Mouse (Mus musculus): Measurements from ENCODE around the gene Egfr. TPM values are rescaled to one million over a fixed set of nuclear protein-coding genes. Genes with fewer than 3 reads are reported as not detected.

Egfr gene
- total RNA-seq (2021), result 10 to 100 TPM; 15.1 to 18.4 TPM

DNA sequence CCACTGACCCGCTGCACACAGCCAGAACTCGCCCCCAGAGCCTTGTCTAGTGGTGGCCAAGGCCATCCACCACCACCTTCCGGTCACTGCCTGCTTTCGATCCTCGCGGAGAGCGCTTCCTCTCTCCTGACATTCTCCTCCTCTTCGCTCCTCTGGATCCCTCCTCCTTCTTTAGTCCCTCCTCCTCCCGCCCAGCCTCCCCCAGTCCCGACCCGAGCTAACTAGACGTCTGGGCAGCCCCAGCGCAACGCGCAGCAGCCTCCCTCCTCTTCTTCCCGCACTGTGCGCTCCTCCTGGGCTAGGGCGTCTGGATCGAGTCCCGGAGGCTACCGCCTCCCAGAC is at the start of gene Egfr:
Gene Egfr, plus strand, starts transcription at position 197 of the 342 bp plus-strand sequence.
- DNase-seq (ENCODE audit: extremely low spot score in 1 of 2, low spot score in 1 of 2), result peak in 1 of 2 experiments; percentile 29

GRCm38 (mm10) chr11:16703221-16703620 is 48.8 kb upstream of the Egfr start:
- no peak for DNase-seq (ENCODE audit: extremely low spot score in 1 of 2, low spot score in 1 of 2)

- no peak for DNase-seq (ENCODE audit: extremely low spot score in 1 of 2, low spot score in 1 of 2)
Observed at GRCm38 (mm10) chr11:16735083-16735644, 16.8 kb upstream of the Egfr start.

- DNase-seq (ENCODE audit: extremely low spot score in 1 of 2, low spot score in 1 of 2), result no peak
Observed at GRCm38 (mm10) chr11:16737323-16737722, 14.7 kb upstream of the Egfr start.

DNA sequence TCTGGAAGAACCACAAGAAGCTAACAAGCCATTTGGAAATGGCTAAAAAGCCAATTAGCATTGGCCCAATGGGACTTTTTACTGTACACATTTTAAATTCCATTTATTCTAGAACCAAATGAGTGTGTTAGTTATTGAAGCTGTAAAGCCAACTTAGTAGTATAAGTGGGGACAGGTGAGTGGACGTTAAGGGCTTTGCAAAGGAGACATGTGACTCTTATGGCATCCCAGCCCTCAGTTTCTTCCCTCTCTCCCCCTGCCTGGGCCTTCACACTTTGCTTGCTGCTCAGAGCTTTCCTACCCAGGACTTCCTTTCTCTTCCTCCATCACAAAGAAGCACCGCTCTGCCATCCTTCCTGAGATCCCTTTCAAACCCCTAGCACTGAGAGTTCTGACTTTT is 13.3 kb upstream of the Egfr start:
- no peak for DNase-seq (ENCODE audit: extremely low spot score in 1 of 2, low spot score in 1 of 2)

GRCm38 (mm10) chr11:16739155-16739554 is 12.8 kb upstream of the Egfr start:
- no peak for DNase-seq (ENCODE audit: extremely low spot score in 1 of 2, low spot score in 1 of 2)

DNA sequence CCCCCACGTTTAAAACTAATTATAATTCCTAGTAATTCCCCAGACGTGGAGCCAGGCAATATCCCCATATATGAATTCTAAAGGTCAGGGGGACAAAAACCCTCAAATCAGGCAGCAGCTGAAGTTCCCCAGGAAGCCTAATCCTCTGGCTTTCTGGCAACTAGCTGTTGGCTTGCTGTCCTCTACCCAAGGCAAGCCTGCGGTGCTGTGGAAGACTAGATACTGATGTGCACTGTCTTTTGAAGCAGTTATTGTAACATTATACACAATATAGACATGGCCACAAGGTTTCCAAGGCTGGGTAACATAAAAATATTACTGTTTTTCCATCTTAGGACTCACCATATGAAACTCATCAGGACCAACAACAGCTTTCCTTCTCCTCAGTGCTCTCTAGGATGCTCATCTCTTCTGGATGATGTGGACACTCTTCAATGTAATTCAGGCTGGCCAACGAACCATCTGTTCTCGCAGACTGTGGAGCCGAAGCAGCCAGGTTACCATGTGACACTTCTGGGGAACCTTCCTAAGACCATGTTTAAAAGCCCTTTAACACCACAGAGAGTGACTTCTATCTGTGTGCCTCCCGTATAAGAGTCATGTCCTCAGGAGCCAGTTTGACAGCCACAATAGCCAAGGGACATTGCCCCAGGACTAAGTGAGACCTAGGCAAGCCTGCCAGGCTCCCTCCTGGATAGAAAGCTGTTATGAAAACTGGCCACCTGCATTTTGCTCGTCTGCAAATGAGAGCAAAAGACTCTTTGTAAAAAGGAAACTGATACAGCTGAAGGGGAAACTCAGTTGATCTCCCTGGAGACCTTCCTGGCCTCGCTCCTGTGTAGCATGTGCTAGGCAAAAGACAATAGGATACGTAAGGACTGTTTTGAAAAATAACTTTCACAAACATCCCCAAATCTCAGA is 11.1 kb upstream of the Egfr start:
- DNase-seq (ENCODE audit: extremely low spot score in 1 of 2, low spot score in 1 of 2), result no peak

GRCm38 (mm10) chr11:16742251-16742650 is 9.8 kb upstream of the Egfr start:
- DNase-seq (ENCODE audit: extremely low spot score in 1 of 2, low spot score in 1 of 2), result no peak

GRCm38 (mm10) chr11:16742821-16743220 is 9.2 kb upstream of the Egfr start:
- DNase-seq (ENCODE audit: extremely low spot score in 1 of 2, low spot score in 1 of 2), result no peak

DNA sequence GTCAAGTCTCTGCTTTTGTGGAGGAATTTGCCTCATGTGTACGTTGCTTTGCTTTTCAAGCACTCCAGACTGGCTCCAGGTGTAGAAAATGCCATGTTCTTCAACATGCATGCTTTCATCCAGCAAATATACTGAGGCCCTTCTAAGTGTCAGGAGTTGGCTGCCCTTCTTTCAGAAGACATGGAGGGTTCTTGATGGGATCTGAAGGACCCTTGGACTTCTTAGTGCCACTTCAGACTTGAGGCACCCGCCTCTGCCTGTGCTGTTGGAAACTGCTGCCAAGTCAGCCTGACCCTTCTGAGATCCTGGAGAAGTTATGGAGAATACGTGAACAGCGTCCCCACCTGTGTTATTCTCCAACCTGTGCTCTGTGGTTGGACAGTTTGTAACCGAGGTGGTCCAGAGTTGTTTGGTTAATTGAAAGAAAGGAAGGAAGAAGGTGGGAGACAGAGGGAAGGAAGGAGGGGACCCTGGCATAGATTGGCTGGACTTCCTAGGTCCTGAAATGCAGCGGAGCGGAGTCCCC is 483 bp upstream of the Egfr start:
- no peak for DNase-seq (ENCODE audit: extremely low spot score in 1 of 2, low spot score in 1 of 2)

- no peak for DNase-seq (ENCODE audit: extremely low spot score in 1 of 2, low spot score in 1 of 2)
Observed at GRCm38 (mm10) chr11:16752349-16753153, 548 bp downstream of the Egfr start.

DNA sequence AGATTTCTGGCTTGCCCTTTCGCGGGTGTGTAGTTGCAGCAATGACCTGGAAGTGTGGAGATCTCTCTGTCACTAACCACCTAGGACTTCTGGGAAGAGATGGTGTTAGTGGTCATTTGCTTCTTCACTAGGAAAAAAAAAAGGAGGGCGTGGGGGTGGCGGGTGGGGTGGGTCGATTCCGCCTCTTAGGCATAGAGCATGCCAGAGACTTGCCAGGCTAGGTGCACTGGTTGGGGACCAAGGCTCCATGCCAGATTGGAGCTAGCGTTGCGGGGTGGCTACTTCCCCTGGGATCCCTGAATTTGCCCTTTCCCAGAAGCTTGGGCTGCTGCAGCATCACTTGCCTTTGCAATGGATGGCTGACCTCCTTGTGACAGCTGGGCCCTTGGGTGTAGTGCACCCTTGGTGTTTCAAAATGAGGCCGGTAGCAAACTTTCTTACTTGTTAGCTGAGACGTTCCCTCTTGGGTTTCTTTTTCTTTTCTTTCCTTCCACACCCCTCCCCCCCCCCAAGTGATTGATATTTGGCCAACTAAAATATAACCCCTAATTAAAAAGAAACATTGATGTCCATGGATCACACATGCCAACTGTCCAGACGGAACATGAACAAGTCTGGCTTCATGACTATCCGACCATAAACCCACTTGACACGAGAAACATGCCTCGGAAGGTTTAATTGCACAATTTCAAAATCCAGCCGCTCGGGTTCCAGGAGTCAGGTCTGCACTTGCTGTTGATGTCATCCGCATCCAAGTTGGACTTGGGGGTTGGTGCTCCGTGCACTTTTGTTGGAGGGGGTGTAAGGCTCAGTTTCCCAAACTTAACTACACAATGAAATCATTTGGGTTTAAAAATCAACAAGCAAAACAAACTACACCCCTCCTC is 1.4 kb downstream of the Egfr start:
- DNase-seq (ENCODE audit: extremely low spot score in 1 of 2, low spot score in 1 of 2), result no peak

- no peak for DNase-seq (ENCODE audit: extremely low spot score in 1 of 2, low spot score in 1 of 2)
Observed at GRCm38 (mm10) chr11:16759930-16760329, 7.9 kb downstream of the Egfr start.

- no peak for DNase-seq (ENCODE audit: extremely low spot score in 1 of 2, low spot score in 1 of 2)
Observed at GRCm38 (mm10) chr11:16761184-16761583, 9.2 kb downstream of the Egfr start.

DNA sequence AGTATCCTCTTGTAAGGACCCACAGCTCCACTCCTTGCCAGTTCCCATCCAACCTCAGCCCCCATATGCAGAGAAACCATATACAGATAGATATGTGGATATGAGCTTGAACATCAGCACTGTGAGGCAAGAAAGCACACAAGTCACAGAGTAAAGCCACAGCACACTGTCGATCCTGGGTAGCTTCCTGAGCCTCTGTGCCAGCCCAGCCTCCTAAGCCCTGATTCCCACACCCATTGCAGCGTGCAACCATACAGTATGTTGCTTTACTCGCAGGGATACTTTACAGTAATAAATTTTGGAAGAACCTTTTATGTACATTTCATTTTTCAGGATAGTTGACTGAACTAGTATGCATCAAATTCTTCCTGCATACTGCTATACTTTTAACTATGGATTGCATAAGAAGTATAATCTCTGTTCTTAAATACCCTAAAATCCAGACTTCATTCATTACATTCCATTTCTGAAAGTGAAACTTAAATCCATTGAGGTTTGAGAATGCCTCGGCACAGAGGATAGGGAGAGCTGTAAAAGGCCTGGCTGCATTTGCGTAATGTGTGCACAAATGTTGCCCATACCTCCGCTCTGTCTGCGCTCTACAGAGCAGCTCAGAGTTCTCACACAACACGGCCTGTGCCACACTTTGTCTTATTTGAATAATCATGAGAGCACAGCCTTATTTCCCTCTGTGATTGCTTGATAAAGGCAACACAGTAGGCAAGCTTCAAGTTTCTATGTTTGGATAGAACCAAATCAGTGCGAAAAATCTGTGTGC is 14.2 kb downstream of the Egfr start:
- DNase-seq (ENCODE audit: extremely low spot score in 1 of 2, low spot score in 1 of 2), result no peak

DNA sequence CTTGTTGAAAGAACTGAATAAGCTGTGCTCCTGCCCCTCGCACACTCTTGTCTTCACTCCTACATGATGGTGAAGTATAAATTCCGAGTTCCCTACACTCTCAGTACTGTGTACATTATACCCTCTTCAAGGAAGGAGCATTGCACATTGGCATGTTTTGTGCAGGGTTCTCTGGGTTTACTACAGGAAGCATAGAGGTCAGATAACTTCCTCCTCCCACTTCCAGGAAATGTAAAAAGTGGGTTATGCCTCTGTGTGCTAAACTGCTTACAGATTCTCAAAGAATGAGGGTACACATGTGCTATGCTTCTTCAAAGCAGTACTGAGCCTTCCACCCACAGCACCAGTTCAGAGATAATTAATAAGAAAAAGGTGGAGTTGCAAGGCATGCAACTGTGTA is 16.0 kb downstream of the Egfr start:
- DNase-seq (ENCODE audit: extremely low spot score in 1 of 2, low spot score in 1 of 2), result no peak

GRCm38 (mm10) chr11:16769276-16769675 is 17.3 kb downstream of the Egfr start:
- DNase-seq (ENCODE audit: extremely low spot score in 1 of 2, low spot score in 1 of 2), result no peak

GRCm38 (mm10) chr11:16769709-16770303 is 17.8 kb downstream of the Egfr start:
- DNase-seq (ENCODE audit: extremely low spot score in 1 of 2, low spot score in 1 of 2), result no peak

DNA sequence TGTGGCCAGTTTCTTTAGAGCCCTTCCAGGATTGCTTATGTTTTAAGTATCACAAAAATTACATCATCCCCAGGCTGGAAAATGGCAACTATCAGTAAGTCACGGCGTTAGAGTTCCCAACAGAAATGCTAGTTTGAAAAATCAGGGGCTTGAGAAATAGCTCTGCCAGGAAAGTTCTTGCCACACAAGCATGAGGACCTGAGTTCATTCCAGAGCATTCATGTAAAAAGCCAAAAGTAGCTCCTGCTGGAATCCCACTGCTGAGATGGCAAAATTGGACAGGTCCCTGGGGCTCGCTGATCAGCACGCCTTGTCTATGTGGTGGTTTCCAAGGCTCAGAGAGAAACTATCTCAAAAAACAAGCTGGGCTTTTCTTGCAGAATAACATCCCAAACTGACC is 19.0 kb downstream of the Egfr start:
- no peak for DNase-seq (ENCODE audit: extremely low spot score in 1 of 2, low spot score in 1 of 2)

Data from layer of hippocampus, postnatal 25 days (tissue).